Mouse (Mus musculus): Measurements from ENCODE around the gene Tmem147. TPM values are rescaled to one million over a fixed set of nuclear protein-coding genes. Genes with fewer than 3 reads are reported as not detected.
"Not testable (repeated sequence)": the region's sequence is repeated elsewhere in the genome, so short reads cannot be mapped to it uniquely, and the experiment has no call there.

Tmem147 gene
- polyA plus RNA-seq, 1 experiment from 2014 or later: 121 TPM

DNA sequence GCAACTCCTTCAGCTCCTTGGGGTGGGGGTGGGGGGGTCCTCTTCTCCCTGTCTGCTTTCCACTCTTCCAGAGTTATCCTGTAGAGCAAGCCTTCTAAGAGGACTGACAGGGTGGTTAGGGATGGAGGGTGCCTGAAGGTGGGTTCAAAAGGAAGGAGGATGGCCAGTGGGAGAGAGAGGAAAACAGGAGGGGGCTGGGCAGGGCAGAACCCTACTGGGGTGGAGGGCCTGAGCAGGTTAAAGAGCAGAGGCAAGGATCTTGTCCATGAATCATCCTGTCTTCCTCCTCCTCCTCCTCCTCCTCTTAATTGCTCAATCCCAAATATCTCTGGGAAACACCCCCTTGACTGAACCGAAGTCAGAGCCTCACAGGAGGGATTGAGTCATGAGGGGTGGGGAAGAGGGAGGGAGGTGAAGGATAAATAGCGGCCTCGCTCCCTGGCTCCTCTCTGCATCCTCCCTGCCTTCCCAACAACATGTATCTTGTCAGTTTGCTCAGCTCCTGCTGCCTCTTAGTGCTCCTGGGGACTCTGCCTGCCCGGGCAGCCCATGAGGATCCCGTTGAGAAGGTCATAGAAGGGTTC is 21.8 kb upstream of the Tmem147 start, which contains the start of gene Sbsn:
TSS of gene Sbsn (plus strand) at position 386 of the 584 bp plus-strand sequence.
- no peak for ATAC-seq (ENCODE audit: low read depth)
- DNase-seq: no peak
- 47% methylated on average over 5 of the region's 5 CpGs for WGBS (ENCODE audit: insufficient replicate concordance)
- no peak within 1 kb of the TSS for H3K4me3 ChIP-seq (replicated peaks)
- no peak within 1 kb of the TSS for H3K27ac ChIP-seq
- no peaks in the 10 kb centered on the region for H3K4me1 ChIP-seq (replicated peaks)
- no peak within 1 kb of the TSS for H3K9ac ChIP-seq
- H3K27me3 ChIP-seq: no peaks in the 10 kb centered on the region
- H3K4me2 ChIP-seq: no peak within 1 kb of the TSS
- peaks cover 5% of the 10 kb centered on the region; the same call in 1 of the 2 replicates for H3K9me3 ChIP-seq (replicated peaks)
- no peaks in the 10 kb centered on the region for H3K36me3 ChIP-seq

DNA sequence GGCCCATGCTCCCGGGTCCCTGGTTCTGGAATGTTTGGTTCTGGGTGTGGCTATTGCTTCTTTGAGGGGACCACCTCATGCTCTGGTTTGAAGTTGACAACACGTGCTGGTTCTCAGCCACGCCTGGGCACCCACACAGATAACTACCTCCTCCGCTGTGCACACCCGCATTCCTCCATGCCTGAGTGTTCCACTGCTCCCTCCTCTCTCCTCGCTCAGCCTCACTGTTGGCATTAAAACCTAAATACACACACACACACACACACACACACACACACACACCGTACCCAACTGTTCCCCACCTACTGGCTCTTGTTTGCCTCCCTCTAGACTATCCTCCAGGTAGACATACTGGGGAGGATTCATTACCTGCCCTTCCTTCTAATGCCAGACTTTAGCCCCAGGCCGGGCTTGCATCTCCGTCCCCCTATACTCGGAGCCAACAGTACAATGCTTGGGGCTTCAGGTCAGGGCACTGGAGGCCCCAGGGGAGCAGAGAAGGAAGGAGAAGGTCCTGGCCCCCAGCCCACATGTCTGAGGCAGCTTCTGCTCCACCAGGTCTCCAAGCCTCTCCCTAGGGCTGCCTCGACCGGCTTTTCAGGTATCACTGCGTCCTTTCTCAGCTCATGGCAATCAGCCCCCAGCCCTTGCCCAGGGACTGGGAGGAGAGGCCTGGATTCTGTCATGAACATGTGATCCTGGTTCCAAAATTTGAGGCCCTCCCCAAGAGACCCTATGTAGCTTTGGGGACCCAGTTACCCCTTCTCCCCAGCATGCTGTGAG is 20.7 kb upstream of the Tmem147 start:
- H3K4me1 ChIP-seq (replicated peaks): no peaks in the 10 kb centered on the region
- 69% methylated on average over 13 of the region's 13 CpGs for WGBS (ENCODE audit: insufficient replicate concordance)
- no peak for DNase-seq
- no peak overlapping the region for H3K4me2 ChIP-seq
- H3K27me3 ChIP-seq: no peaks in the 10 kb centered on the region
- H3K27ac ChIP-seq: no peak overlapping the region
- H3K36me3 ChIP-seq: no peaks in the 10 kb centered on the region
- no peak overlapping the region for H3K9ac ChIP-seq
- peaks cover 3% of the 10 kb centered on the region; the same call in 1 of the 2 replicates for H3K9me3 ChIP-seq (replicated peaks)
- ATAC-seq (ENCODE audit: low read depth): no peak
- H3K4me3 ChIP-seq (replicated peaks): no peak overlapping the region

DNA sequence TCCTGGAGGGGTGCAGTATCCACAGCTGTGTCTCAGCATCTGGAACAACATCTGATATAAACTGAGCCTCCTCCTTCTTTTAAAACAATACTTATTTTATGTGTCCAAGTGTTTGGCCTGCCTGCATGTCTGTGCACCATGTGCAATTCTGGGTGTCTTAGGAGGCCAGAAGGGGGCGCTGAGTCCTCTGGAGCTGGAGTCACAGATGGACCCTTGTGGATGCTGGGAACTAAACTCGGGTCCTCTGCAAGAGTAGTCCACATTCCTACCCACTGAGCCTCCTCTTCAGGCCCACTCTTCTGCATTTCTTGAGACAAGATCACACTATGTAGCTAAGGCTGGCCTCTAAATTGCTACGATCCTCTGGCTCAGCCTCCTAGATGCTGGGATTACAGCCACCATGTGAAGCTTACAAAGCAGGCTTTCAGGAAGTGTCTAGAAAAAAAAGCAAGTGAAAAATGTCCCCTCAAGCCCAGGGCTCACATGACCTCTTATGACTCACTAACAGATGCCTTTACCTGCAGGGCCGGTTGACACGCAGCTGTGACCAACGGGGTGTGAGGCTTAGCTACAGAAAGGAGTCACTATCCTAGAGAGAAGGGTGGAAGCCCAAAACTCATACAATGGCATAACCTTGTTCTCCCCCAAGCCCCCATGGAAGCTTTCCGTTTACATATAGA is 18.3 kb upstream of the Tmem147 start:
- 75% methylated on average over 7 of the region's 7 CpGs for WGBS (ENCODE audit: insufficient replicate concordance)
- Histone ChIP-seq H3K9ac (no peak overlapping the region), H3K4me2 (no peak overlapping the region)

DNA sequence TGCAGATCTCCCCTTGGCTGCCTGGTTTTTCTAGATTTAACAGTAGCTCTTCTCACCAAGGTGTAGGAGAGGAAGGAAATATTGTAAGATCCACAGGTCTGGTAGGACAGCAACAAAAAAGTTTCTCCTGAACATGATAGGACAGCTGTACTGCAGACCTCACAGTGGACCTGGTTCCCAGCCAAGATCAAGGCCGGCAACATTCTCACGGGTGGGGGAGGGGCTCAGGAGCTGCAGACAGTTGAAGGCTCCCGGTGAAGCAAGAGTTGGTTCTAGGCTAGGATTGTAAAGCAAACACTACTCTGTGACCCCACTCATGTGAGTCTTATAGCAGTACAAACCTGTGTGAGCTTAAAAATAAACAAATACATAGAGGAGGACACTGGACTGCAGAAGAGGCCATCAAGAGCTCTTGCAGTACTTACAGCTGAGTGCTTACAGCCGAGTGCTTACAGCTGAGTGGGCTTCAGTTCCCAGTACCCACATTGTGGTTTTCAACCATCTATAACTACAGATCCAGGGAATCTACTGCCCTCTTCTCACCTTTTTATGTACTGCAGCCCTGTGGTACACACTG is 14.8 kb upstream of the Tmem147 start:
- no peak overlapping the region for H3K9ac ChIP-seq
- 42% methylated on average over 4 of the region's 4 CpGs for WGBS (ENCODE audit: insufficient replicate concordance)
- ATAC-seq (ENCODE audit: low read depth) (no peak), DNase-seq (no peak)
- no peaks in the 10 kb centered on the region for H3K9me3 ChIP-seq (replicated peaks)
- 0 out of 2 replicates have a peak, but pooled peaks cover 4% of the 10 kb centered on the region for H3K4me1 ChIP-seq (replicated peaks)
- H3K36me3 ChIP-seq: 0 out of 2 replicates have a peak, but pooled peaks cover 4% of the 10 kb centered on the region
- no peak overlapping the region for H3K4me2 ChIP-seq
- H3K27me3 ChIP-seq: no peaks in the 10 kb centered on the region
- no peak overlapping the region for H3K4me3 ChIP-seq (replicated peaks)
- H3K27ac ChIP-seq: no peak overlapping the region

More for the DNA sequence above, 18.3 kb upstream of the Tmem147 start:
- DNase-seq: no peak
- Histone ChIP-seq H3K27ac (no peak overlapping the region), H3K27me3 (no peaks in the 10 kb centered on the region), H3K36me3 (no peaks in the 10 kb centered on the region), H3K4me1 (replicated peaks) (0 out of 2 replicates have a peak, but pooled peaks cover 4% of the 10 kb centered on the region), H3K4me3 (replicated peaks) (no peak overlapping the region), H3K9me3 (replicated peaks) (no peaks in the 10 kb centered on the region)
- ATAC-seq (ENCODE audit: low read depth): no peak

DNA sequence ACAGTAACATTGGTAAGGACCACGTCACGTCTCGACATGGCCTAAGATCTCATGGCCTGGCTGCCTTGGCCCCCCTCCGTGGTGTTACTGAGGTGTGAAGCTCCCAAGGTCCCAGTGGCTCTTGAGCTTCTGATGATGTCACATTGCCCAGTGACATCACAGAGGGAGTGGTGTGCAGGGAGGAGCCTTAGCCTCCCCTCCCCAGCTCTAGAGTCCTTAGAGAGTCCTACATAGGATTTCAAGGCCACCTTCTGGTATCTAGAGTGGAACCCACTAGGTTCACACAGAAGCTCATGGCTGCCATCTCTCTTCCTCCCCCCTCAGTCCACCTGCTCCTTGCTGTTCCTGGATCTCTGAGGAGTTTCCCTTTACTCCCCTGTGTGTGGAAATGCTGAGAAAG is 14.3 kb upstream of the Tmem147 start, which contains the start of gene Gapdhs:
TSS of gene Gapdhs (minus strand) at position 65 of the 400 bp plus-strand sequence.
- H3K4me3 ChIP-seq (replicated peaks); H3K9me3 ChIP-seq (replicated peaks); H3K9ac ChIP-seq; ATAC-seq (ENCODE audit: low read depth); DNase-seq; H3K4me1 ChIP-seq (replicated peaks); H3K36me3 ChIP-seq; H3K27ac ChIP-seq; H3K27me3 ChIP-seq; H3K4me2 ChIP-seq: not testable (repeated sequence)
- WGBS (ENCODE audit: insufficient replicate concordance): 77% methylated on average over 4 of the region's 4 CpGs

DNA sequence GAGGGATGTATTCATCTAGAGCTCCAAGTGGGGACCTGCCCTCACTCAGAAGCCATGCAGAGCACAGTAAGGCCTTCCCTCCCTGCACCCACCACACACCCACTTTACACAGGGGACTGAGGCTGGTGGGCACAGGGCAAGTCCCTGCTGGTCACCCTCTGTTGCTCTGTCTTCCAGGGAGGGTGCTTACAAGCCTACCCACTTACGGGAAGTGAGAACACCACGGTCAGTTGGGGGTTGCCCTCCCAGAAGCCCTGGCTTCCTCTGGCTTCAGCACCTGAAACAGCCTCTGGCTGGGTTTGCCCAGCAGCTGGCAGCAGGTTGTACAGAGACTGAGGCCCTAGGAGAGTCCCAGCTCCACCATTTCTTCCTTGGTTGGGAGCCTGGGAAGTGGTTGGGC is 13.2 kb upstream of the Tmem147 start:
- H3K27me3 ChIP-seq; H3K4me1 ChIP-seq (replicated peaks); H3K9ac ChIP-seq; H3K4me3 ChIP-seq (replicated peaks); H3K36me3 ChIP-seq; H3K9me3 ChIP-seq (replicated peaks); DNase-seq; H3K4me2 ChIP-seq; ATAC-seq (ENCODE audit: low read depth); H3K27ac ChIP-seq: not testable (repeated sequence)
- 57% methylated on average over 2 of the region's 2 CpGs for WGBS (ENCODE audit: insufficient replicate concordance)

DNA sequence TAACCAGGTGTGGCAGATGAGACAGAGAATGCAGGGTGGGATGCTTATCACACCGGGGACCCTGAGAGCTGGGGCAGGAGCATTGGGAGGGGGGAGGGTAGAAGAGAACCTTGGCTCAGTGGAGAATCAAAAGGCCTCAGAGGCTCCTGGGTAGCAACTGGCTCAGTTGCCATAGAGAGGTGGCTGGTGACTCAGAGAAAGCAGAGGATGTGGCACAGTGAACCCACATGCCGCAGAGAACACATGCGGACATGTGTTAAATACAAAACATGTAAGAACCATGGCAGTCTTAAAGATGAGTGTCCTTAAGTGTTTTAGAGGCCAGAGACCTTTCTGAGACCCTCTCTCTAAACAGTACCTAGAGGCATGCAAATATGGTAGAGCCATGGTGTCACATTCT is 6.9 kb upstream of the Tmem147 start:
- Histone ChIP-seq H3K36me3 (peaks cover 43% of the 10 kb centered on the region), H3K9me3 (replicated peaks) (no peaks in the 10 kb centered on the region)
- DNase-seq: no peak

DNA sequence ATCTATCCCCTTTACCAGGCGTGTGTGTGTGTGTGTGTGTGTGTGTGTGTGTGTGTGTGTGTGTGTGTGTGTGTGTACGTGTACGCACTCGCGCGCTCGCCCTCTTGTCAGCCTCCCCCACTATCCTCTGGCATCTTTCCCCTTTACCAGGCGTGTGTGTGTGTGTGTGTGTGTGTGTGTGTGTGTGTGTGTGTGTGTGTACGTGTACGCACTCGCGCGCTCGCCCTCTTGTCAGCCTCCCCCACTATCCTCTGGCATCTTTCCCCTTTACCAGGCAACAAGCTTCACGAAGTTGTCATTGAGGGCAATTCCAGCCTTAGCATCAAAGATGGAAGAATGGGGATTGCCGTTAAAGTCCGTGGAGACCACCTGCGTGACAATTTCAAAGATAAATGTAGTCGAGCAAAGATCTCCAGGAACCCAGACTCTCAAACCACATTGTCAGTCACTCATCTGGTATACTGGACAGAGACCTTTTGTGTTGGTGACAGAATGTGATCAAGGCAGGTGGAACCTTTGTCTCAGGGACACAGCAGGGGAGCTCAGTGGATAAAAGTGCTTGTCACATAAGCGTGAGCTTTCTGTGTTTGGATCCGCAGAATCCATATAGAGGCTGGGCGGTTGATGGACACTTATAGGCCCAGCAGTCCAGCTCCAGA is 853 bp upstream of the Tmem147 start:
- Histone ChIP-seq H3K4me2 (peak overlapping the region; percentile 92), H3K36me3 (peaks cover 42% of the 10 kb centered on the region), H3K27ac (peak overlapping the region; percentile 92), H3K4me1 (replicated peaks) (peaks cover 30% of the 10 kb centered on the region), H3K4me3 (replicated peaks) (peak overlapping the region; percentile 77), H3K9ac (peak overlapping the region; percentile 87)
- H3K9me3 ChIP-seq (replicated peaks); H3K27me3 ChIP-seq; ATAC-seq (ENCODE audit: low read depth); DNase-seq: not testable (repeated sequence)
- 38% methylated on average over 9 of the region's 22 CpGs for WGBS (ENCODE audit: insufficient replicate concordance)

More for the DNA sequence above, 6.9 kb upstream of the Tmem147 start:
- WGBS (ENCODE audit: insufficient replicate concordance): 79% methylated on average over 3 of the region's 3 CpGs
- no peak overlapping the region for H3K4me2 ChIP-seq
- no peak overlapping the region for H3K27ac ChIP-seq
- ATAC-seq (ENCODE audit: low read depth): no peak
- no peak overlapping the region for H3K9ac ChIP-seq
- no peaks in the 10 kb centered on the region for H3K27me3 ChIP-seq
- H3K4me1 ChIP-seq (replicated peaks): 0 out of 2 replicates have a peak, but pooled peaks cover 4% of the 10 kb centered on the region
- no peak overlapping the region for H3K4me3 ChIP-seq (replicated peaks)

DNA sequence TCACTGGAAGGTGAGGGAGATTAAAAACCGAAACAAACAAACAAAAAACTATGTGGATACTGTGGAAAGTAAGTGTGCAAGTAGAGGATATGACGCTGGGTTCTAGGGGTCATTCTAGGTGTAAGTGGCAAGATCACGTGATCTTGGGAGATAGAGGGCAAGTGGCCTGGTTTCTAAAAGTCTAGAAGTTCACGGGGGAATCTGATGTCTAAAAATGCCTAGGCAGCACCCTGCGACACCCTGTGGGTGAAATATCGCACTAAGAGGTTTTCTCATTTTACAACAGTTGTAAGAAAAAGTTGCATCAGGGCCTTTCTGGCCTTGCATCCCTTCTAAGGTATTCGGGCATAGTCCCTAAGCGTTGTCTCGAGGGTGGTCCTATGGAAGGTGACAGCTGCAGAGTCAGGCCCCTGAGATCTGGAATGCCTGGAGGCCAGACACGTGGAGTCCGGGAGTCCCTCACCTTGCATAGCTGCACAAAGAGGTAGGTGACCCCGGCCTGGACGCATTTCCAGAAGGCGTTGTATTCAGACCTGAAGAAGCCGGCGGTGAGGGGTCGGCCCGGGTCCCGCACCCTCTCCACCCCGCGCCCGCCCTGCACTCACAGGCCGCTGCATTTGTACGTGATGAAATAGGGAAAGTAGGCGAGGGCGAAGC is 473 bp downstream of the Tmem147 start:
- peak overlapping the region; percentile 92 for H3K4me2 ChIP-seq
- DNase-seq: no peak
- H3K27me3 ChIP-seq: no peaks in the 10 kb centered on the region
- peaks cover 30% of the 10 kb centered on the region for H3K4me1 ChIP-seq (replicated peaks)
- H3K9me3 ChIP-seq (replicated peaks): no peaks in the 10 kb centered on the region
- peaks cover 36% of the 10 kb centered on the region for H3K36me3 ChIP-seq
- ATAC-seq (ENCODE audit: low read depth): peak; percentile 26
- peak overlapping the region; percentile 77 for H3K4me3 ChIP-seq (replicated peaks)
- H3K27ac ChIP-seq: peak overlapping the region; percentile 92
- 6% methylated on average over 26 of the region's 26 CpGs for WGBS (ENCODE audit: insufficient replicate concordance)
- H3K9ac ChIP-seq: peak overlapping the region; percentile 87

DNA sequence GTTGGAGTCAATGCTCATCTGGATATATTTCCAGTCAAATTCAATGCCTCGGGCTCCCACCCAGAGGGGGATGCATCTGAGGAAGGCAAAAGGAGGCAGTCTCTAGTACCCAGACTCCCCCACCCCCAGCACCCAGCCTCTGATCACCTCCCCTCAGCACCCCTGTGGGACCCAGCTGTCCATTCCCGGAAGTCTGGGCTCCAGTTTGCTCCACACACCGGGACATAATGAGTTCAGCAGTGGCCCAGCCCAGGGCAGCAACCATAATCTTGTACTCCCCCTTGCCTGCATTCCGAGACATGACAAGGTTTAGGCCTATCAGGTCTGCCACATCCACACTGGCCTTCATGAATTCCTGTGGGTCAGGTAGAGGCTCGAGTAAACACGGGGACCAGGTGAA is 1.1 kb downstream of the Tmem147 start:
- peak overlapping the region; percentile 11; the same call in 1 of the 2 replicates for H3K27ac ChIP-seq
- H3K4me1 ChIP-seq (replicated peaks): peaks cover 35% of the 10 kb centered on the region
- H3K9me3 ChIP-seq (replicated peaks): no peaks in the 10 kb centered on the region
- H3K27me3 ChIP-seq: no peaks in the 10 kb centered on the region
- H3K36me3 ChIP-seq: peaks cover 31% of the 10 kb centered on the region
- H3K4me2 ChIP-seq: peak overlapping the region; percentile 92
- peak overlapping the region; percentile 77 for H3K4me3 ChIP-seq (replicated peaks)
- 71% methylated on average over 6 of the region's 6 CpGs for WGBS (ENCODE audit: insufficient replicate concordance)
- no peak for DNase-seq
- no peak for ATAC-seq (ENCODE audit: low read depth)
- H3K9ac ChIP-seq: peak overlapping the region; percentile 87

All from liver, embryonic 13.5 days (tissue).